Mouse (Mus musculus) thymus, postnatal 36 days (tissue): ENCODE results near the gene Nudt13.

Experiments used
- DNase-seq, 2 experiments: peaks; one replicate each; pipeline ENCODE4 v3.0.0; 2022; ENCODE audit warnings: mixed read lengths in 2 of 2

Nudt13 gene

DNA sequence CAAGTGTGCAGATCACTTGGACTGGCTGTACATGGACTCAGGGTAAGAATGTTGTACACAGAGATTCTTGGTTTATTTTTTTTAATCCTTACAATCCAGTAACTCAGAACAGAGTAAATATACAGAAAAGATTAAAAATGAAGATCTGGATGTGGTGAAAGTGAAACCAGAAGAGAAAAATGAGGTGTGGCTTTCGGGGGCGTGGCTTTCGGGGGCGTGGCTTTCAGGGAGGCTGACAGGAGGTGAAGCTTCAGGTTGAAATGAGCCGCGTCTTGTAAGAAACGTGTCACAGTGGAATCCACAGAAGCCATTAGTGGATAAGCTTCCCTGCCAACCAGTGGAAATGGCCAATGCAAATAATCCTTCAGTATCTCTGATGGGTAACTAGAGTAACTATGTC is 46.4 kb downstream of the Nudt13 start:
- DNase-seq: no peak

DNA sequence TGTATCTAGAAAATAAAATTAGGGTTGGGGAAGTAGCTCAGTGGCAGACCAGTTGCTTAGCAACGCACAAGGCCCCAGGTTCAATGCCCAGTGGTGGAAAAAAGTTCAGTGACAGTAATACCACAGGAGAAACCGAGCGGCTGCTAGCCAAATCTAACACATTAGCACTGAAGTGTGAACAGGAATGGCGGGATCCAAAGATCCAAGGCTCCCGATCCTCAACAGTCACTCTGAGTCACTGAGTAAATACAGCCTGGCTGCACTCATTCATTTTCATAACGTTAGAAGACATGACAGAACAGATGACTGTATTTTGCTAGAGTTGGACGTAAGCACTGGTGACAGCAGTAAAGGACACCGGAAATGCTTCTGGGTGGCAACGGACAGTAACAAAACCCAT is 51.4 kb downstream of the Nudt13 start:
- DNase-seq: no peak

DNA sequence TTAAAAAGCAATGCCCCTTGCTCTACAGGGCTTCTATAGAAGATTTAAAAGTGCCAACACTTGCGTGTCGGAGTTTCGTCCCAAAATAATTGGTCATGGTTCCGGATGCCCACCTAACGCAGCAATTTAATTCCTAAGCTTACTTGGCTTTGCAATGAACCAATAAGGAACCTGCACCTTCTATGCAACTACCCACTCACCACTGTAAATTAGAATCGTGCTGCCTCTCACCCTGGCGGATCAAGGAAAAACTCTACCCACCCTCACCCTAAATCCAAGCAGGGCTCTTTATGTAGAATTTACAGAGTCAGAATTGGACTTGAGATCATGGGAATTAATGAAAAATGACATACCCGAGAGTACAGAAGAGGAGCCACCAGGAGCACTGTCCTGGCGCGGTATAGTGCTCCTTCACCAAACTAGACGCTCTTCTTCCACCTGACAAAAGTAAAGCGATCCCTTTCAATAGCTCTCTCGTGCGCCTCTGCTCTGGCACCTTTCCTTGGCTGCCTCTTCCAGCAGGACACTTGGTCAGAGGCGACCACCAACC is 53.0 kb downstream of the Nudt13 start:
- DNase-seq: no peak

DNA sequence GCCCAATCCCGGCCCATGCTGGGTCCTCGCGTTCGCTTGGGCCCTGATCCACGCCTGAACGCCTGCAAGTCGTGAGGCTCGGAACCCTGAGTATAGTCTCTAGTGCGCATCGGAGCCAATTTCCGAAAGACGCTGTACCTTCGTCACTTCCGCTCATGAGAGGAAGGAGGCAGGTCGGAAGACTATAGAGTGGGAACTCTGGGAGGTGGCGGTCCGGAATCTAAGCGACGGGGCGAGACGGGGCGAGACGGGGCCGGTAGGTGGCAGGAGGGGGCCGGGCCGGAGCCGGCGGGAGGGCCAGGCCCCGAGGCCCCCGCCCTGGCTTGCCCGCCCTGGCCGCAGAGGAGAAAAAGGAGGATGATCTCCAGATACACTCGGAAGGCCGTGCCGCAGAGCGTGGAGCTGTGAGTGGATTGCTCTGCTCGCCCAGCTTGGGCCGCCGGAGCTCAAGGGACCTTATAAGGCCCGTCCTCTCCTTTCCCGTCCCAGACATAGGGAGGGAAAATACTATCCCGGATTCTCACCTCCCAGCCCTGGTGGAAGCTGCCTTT is 53.6 kb downstream of the Nudt13 start, which contains the start of the genes Ecd and Fam149b:
TSS of gene Ecd (minus strand) at position 131 of the 551 bp plus-strand sequence.
TSS of gene Fam149b (plus strand) at position 172 of the 551 bp plus-strand sequence.
- peak; percentile 88 to 91 for DNase-seq

DNA sequence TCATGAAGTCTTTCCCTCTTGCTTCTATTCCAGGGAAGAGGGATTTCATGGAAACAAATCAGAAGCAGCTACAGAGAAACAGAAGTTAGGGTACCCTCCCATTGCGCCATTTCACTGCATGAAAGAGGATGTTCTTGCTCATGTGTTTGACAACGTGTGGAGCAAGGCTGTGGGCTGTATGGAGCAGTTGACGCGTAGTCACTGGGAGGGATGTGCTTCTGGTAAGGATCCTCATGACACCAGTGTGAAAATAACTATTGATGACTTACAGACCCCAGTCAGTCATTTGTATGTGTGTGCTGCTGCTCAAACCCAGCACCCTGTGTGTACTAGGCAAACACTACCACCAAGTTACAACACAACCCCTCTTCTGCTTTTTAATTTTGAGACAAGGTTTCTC is 68.7 kb downstream of the Nudt13 start:
- DNase-seq: no peak
